Mouse (Mus musculus): Measurements from ENCODE around the gene Pik3c2b.

DNA sequence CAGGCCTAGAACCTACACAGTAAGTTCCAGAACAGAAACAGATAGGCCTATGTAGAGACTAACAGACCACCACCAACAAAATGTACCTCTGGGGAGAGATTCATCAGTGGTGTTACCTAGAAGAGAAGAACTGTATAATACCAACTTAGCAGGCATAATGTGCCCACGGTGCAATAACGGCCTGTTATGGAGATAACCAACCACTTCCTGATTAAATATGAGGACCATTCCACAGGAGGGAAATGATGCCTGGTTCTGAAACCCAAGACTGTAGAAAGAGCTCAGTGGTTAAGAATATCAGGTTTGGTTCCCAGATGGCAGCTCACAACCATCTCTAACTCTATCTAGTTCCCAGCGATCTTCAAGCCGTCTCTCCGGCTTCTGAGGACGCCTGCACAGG is 45.1 kb upstream of the Pik3c2b start:
- TF ChIP-seq CTCF (IDR thresholded peaks at IDR 0.05; ENCODE audit: insufficient read depth, low read depth, low read length), result no peak
- no peak for TF ChIP-seq POLR2A (IDR thresholded peaks at IDR 0.05; ENCODE audit: insufficient read depth, low read depth, low read length)

All from olfactory bulb, adult 2 months (tissue).